Mouse (Mus musculus): ENCODE measurements around the gene Nat8f5.

- TF ChIP-seq CTCF (IDR thresholded peaks at IDR 0.05; ENCODE audit: insufficient read depth, low read depth, low read length), result no peak
- no peak for TF ChIP-seq POLR2A (IDR thresholded peaks at IDR 0.05; ENCODE audit: insufficient read depth, low read depth, low read length)
Observed at GRCm38 (mm10) chr6:85838674-85839073, 17.9 kb upstream of the Nat8f5 start.
